Comparison of ENCODE assay signal across 19 mouse cellular contexts in the genomic region with DNA sequence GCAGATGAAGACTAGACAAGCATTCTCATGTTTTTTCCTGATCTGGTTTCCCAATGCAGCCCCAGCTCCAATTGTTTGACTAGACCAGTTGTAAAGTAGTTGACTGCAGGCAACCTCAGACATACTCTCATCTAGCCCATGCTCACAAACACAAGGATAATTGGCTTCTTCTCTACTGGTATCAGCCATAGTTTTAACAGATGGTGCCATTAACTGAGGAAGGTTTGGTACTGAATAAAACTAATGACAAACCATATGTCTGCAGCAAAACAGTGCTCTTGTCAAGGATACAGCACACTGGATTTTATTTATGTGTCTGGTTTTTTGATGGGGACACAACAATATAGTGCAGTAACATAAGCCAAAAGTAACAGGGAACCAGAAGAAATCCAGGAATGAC.
"Had no signal": no experiment of that assay in that cellular context is flagged by ENCODE, and none has a peak within 500 bp of the region (broad histone marks: within the 10 kb centered on the region; RNA-seq: fewer than 3 reads in every experiment).

No protein-coding gene starts in this region.

- H3K4me3 ChIP-seq: limb, embryonic 12.5 days; limb, embryonic 15.5 days; midbrain, embryonic 12.5 days; midbrain, embryonic 15.5 days; stomach, embryonic 15.5 days had no signal

- H3K9ac ChIP-seq: limb, embryonic 12.5 days; limb, embryonic 15.5 days; liver, embryonic 14.5 days; liver, postnatal 0 days; lung, embryonic 14.5 days; midbrain, embryonic 12.5 days; midbrain, embryonic 15.5 days; stomach, embryonic 15.5 days had no signal

- H3K27ac ChIP-seq: limb, embryonic 12.5 days; limb, embryonic 15.5 days; liver, embryonic 14.5 days; macrophage; midbrain, embryonic 12.5 days; midbrain, embryonic 15.5 days; stomach, embryonic 15.5 days had no signal

- H3K4me1 ChIP-seq: limb, embryonic 12.5 days; limb, embryonic 15.5 days; midbrain, embryonic 12.5 days; midbrain, embryonic 15.5 days; stomach, embryonic 15.5 days had no signal

- H3K4me2 ChIP-seq: limb, embryonic 12.5 days; limb, embryonic 15.5 days; liver, embryonic 11.5 days; lung, embryonic 14.5 days; midbrain, embryonic 12.5 days; midbrain, embryonic 15.5 days; stomach, embryonic 15.5 days had no signal

- ATAC-seq: liver, postnatal 0 days; lung, postnatal 0 days; midbrain, embryonic 15.5 days had no signal

- DNase-seq: kidney, adult 9 months; kidney, postnatal 14 days; kidney, postnatal 4 days; left cerebral cortex, postnatal 4 days; liver, postnatal 0 days; lung, embryonic 14.5 days; retina, postnatal 1 day; right cerebral cortex, postnatal 25 days; spleen, adult 18-20 months; thymus, postnatal 25 days had no signal

- H3K9me3 ChIP-seq: limb, embryonic 12.5 days; limb, embryonic 15.5 days; midbrain, embryonic 12.5 days; midbrain, embryonic 15.5 days; stomach, embryonic 15.5 days had no signal

- H3K36me3 ChIP-seq: limb, embryonic 12.5 days; limb, embryonic 15.5 days; midbrain, embryonic 12.5 days; midbrain, embryonic 15.5 days; stomach, embryonic 15.5 days had no signal

- H3K27me3 ChIP-seq: limb, embryonic 12.5 days; limb, embryonic 15.5 days; midbrain, embryonic 12.5 days; midbrain, embryonic 15.5 days; stomach, embryonic 15.5 days had no signal
